Mouse (Mus musculus) C2C12 (cell line): ENCODE data around the gene Gm42688. TPM values are rescaled to one million over a fixed set of nuclear protein-coding genes. Genes with fewer than 3 reads are reported as not detected.

Experiments used
- H3K27me3 ChIP-seq: one replicate; pipeline ENCODE4 v1.6.1; 2011; ENCODE audit not compliant: control insufficient read depth, insufficient read depth, insufficient read length
- H3K36me3 ChIP-seq: one replicate; pipeline ENCODE4 v1.6.1; 2011; ENCODE audit not compliant: control insufficient read depth, insufficient read depth
- H3K4me3 ChIP-seq: one replicate; pipeline ENCODE4 v1.5.1; 2011; ENCODE audit warnings: mild to moderate bottlenecking, control low read depth; ENCODE audit not compliant: poor library complexity, insufficient read depth, severe bottlenecking
- H3K79me2 ChIP-seq: one replicate; pipeline ENCODE4 v1.6.1; 2011; ENCODE audit not compliant: control insufficient read depth, insufficient read depth
- H3K79me3 ChIP-seq: one replicate; pipeline ENCODE4 v1.6.1; 2011; ENCODE audit warnings: low read depth, control low read depth
- H3ac ChIP-seq: one replicate; pipeline ENCODE3; 2011; ENCODE audit warnings: low read depth; ENCODE audit not compliant: control insufficient read depth, insufficient read length
- CEBPB ChIP-seq: IDR thresholded peaks from one replicate; pipeline ENCODE4 v1.6.1; 2011; ENCODE audit warnings: low read depth, mild to moderate bottlenecking, control low read depth, moderate library complexity
- CTCF ChIP-seq: IDR thresholded peaks from one replicate; pipeline ENCODE4 v1.5.1; 2011; ENCODE audit not compliant: control insufficient read depth, insufficient read depth, insufficient read length
- FOSL1 ChIP-seq: IDR thresholded peaks from one replicate; pipeline ENCODE4 v1.8.0; 2011; ENCODE audit warnings: mild to moderate bottlenecking, low read length; ENCODE audit not compliant: poor library complexity, insufficient read depth, severe bottlenecking
- MAX ChIP-seq: IDR thresholded peaks from one replicate; pipeline ENCODE4 v1.6.1; 2011; ENCODE audit warnings: mild to moderate bottlenecking, control low read depth
- MYOD1 ChIP-seq: IDR thresholded peaks from one replicate; pipeline ENCODE4 v1.6.1; 2011; ENCODE audit warnings: low read depth; ENCODE audit not compliant: control insufficient read depth, insufficient read length
- MYOG ChIP-seq: IDR thresholded peaks from one replicate; pipeline ENCODE4 v1.6.1; 2011; ENCODE audit not compliant: control insufficient read depth, insufficient read length; ENCODE audit errors: extremely low read depth
- USF1 ChIP-seq: IDR thresholded peaks from one replicate; pipeline ENCODE4 v1.6.1; 2011; ENCODE audit warnings: low read depth, mild to moderate bottlenecking, control low read depth, moderate library complexity
- polyA plus RNA-seq: library from polyadenylated mRNA; unstranded; fragments of >200 nt; fragmentation: generic; extraction: Trizol; gene quantifications from one replicate; pipeline ENCODE4 v1.2.1, GENCODE M21; 2012; ENCODE audit warnings: missing spikeins

Gene Gm42688
- polyA plus RNA-seq, 1 experiment, result 0.98 TPM

DNA sequence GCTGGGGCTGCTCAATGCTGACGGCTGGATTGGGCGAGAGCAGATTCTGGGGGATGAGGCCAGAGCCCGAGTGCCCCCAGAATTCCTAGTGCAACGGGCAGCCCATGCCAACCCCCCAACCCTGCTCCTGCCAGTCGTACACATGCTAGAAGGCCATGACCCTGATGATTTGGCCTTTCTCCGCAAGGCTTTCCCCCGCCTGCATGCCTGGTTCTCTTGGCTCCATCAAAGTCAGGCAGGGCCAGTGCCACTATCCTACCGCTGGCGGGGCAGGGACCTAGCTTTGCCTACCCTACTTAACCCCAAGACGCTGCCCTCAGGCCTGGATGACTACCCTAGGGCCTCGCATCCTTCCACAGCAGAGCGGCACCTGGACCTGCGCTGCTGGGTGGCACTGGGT is 16.2 kb downstream of the Gm42688 start:
- TF ChIP-seq MYOD1, result no peak
- TF ChIP-seq CTCF, result no peak
- no peak for TF ChIP-seq USF1
- no peak for TF ChIP-seq MYOG
- no peak for TF ChIP-seq MAX
- TF ChIP-seq CEBPB, result no peak
- TF ChIP-seq FOSL1, result no peak
- Histone ChIP-seq H3K27me3 (no peaks in the 10 kb centered on the region), H3K4me3 (no peak overlapping the region)

DNA sequence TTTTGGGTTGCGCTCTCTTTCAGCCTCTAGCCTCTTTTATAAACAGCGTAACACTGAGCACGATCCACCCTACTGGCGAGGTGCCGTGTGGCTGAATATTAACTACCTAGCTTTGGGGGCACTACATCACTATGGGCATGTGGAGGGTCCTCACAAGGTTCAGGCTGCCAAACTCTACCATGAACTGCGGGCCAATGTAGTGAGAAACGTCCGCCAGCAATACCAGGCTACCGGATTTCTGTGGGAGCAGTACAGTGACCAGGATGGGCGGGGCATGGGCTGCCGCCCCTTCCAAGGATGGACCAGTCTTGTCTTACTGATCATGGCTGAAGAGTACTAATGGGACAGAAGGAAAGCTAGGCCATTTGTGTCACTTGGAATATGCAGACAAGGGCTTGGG is 17.0 kb downstream of the Gm42688 start:
- H3ac ChIP-seq, result no peak overlapping the region
- H3K4me3 ChIP-seq, result no peak overlapping the region
- H3K79me2 ChIP-seq, result peaks cover 75% of the 10 kb centered on the region
- H3K27me3 ChIP-seq, result no peaks in the 10 kb centered on the region
- peaks cover 28% of the 10 kb centered on the region for H3K36me3 ChIP-seq
- TF ChIP-seq CTCF, result no peak
- no peak for TF ChIP-seq USF1
- TF ChIP-seq MYOD1, result no peak
- TF ChIP-seq MYOG, result no peak
- no peak for TF ChIP-seq MAX
- TF ChIP-seq CEBPB, result no peak
- no peak for TF ChIP-seq FOSL1
- H3K79me3 ChIP-seq, result peaks cover 25% of the 10 kb centered on the region

More for the DNA sequence above, 16.2 kb downstream of the Gm42688 start:
- Histone ChIP-seq H3K36me3 (peaks cover 28% of the 10 kb centered on the region), H3ac (no peak overlapping the region), H3K79me2 (peaks cover 67% of the 10 kb centered on the region), H3K79me3 (peaks cover 24% of the 10 kb centered on the region)

DNA sequence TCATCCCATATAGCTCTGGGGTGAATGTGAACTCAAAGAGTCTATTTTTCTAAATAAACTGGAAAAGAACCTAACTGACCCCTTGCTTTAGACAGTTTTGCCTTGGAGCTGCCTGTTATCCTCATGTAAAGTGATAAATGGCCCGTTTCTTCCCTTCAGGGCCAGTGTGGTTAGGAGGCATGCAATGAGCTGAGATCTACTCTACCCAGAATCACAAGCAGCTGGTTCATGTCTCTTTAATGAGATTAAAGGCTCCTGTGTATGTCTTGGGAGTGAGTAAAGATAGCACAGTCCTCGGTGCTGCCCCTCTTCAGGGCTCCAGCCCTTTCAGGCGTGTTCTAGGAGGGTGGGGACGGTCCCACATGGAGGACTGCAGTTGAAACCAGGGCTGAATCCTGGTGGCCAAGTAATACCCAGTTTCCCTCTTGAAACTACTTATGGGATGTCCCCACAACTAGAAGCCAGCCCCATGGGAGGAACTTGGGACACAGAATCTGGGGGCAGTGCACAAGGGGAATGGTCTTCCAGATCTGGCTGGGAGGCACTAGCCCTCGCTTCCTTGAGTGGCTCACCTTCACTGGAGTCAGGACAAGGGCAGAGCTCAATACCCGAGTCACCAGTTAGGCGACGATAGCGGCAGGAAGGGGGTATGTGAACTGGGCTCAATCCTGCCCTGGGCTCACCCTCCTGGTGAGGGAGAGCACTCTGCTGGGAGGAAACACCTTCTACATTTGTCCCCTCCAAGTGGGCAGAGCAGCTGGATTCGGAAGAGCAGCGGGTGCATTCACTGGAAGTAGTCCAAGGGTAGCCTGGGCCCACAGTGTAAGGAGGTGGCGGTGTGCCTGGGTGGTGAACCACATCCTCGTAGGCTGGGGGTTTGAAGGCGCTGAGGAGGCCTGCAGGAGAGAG is 17.7 kb downstream of the Gm42688 start:
- Histone ChIP-seq H3K79me3 (peaks cover 26% of the 10 kb centered on the region), H3K36me3 (peaks cover 28% of the 10 kb centered on the region), H3ac (no peak overlapping the region), H3K4me3 (no peak overlapping the region), H3K79me2 (peaks cover 81% of the 10 kb centered on the region), H3K27me3 (no peaks in the 10 kb centered on the region)
- TF ChIP-seq MYOD1 (no peak), CTCF (no peak), MYOG (no peak), USF1 (no peak), CEBPB (no peak)

DNA sequence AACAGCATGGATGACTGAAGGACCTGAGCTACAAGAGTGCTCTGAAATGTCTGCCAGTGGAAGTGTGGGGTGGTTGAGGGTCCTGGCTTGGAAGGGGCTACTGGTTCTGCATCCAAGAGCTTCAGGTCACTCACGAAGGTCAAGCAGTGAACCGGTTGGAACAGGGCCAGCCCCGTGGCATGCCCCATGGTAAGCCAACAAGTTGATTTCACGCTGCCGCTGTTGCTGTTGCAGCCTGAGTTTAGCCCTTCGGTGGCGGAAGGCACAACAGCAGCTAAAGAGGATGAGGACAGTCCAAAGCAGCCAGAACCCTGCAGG is 18.3 kb downstream of the Gm42688 start:
- Histone ChIP-seq H3K79me2 (peaks cover 81% of the 10 kb centered on the region), H3K4me3 (no peak overlapping the region), H3K79me3 (peaks cover 24% of the 10 kb centered on the region), H3K27me3 (no peaks in the 10 kb centered on the region), H3ac (peak overlapping the region; percentile 13), H3K36me3 (peaks cover 28% of the 10 kb centered on the region)
- TF ChIP-seq FOSL1 (no peak), MYOD1 (no peak), MAX (no peak), CEBPB (no peak), CTCF (no peak), USF1 (no peak), MYOG (no peak)

DNA sequence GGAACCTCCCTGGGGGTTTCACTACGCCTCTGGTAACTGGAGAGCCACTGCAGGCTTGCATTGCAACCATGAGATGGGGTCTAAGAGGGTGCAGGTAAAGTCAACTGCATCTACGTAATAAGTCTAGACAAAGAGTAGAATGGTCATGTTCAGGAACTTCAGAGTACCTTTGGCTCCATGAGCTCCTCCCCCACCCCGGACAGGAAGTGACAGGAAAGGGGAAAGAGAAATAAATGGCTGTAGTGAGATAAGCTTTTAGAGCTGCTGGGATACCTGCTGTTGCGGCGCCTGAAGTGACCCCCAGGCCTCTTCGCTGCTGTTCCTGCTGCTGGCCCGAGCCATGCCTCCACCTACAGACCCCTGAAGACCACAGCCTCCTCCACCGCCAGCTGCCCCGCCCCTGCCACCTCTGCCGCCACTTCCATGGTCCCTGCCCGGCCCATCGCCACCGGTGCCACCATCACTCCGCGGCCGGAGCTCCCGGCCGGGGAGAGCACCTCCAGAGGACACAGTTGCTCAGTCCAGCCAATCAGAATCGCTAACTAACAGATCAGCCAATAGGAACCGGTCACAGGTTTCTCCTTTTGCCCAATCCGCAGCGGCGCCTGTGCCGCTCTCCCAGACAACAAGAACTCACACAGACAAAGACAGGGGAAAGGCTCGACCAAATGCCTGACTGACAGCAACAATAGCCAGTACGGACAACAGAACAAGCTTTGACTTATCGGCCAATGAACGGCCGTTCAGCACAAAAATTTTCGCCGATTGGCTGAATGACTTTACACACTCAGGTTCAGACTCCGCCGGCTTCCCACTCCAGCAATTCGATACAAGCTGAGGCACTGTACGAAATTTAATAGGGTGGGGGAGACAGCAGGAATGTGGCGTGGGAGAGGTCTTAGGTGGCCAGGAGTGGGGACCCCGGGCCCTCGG is 19.8 kb downstream of the Gm42688 start, which contains the start of gene Wbp1:
Wbp1 (minus strand) TSS at position 630 of the 933 bp plus-strand sequence.
- peak within 1 kb of the TSS; percentile 85 for H3ac ChIP-seq
- peaks cover 18% of the 10 kb centered on the region for H3K79me3 ChIP-seq
- peaks cover 28% of the 10 kb centered on the region for H3K36me3 ChIP-seq
- TF ChIP-seq USF1 (peak; percentile 4), FOSL1 (no peak), MAX (peak; percentile 8)
- peak within 1 kb of the TSS; percentile 66 for H3K4me3 ChIP-seq
- H3K79me2 ChIP-seq, result peaks cover 68% of the 10 kb centered on the region
- no peaks in the 10 kb centered on the region for H3K27me3 ChIP-seq
